Mouse (Mus musculus): Measurements from ENCODE around the gene Nrgn. TPM values are rescaled to one million over a fixed set of nuclear protein-coding genes. Genes with fewer than 3 reads are reported as not detected.

Gene Nrgn
- polyA plus RNA-seq (2016; fragmentation: Nextera tagmentation; extraction: Ambion mirVana), result 1.1 and 1.3 TPM in 2 replicates

DNA sequence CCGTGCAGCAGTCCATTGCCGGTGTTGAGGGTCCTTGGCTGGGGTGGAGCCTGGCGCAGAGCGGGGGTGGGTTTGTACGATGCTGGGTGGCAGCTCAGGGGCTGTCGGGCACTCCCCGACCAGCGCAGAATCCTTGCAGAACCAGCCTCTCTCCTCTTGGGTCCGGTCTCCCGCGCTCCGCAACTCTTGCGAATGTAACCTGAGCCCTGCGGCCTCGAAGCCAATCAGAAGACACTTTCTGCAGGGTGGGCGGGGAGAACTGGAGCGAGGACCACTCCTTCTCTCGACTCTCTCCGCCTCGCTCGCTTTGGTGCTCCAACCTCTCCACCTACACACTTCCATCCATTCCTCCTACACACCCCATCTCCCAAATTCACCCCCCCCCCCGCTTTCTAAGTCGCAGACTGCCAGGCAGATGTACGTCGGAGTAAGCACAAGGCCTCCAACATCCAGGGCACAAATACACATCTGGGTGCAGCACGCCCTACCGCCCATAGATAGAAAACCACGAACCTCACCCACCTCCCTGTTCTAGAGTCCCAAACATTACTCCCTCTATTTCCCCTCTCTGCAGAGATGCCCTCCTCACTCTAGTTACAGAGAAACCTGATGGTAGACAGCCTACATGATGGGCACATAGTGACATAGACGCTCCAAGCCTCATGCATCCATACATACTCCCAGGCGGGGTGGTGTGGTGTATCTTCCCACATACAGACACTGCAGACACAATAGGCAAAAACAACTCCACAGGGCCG lies at the start of gene Nrgn:
Gene Nrgn, minus strand, starts transcription at position 369 of the 758 bp plus-strand sequence.
- WGBS, result 4% methylated on average over 31 of the region's 31 CpGs
- peaks cover 93% of the 10 kb centered on the region for H3K27me3 ChIP-seq (ENCODE audit: low read depth, poor library complexity, severe bottlenecking)
- peak; percentile 88 for DNase-seq (ENCODE audit: low spot score)
- H3K4me1 ChIP-seq, result peaks cover 28% of the 10 kb centered on the region
- no peak within 1 kb of the TSS for H3K27ac ChIP-seq (replicated peaks)
- H3K9me3 ChIP-seq (replicated peaks), result no peaks in the 10 kb centered on the region
- H3K36me3 ChIP-seq, result no peaks in the 10 kb centered on the region
- peak within 1 kb of the TSS; percentile 58 for H3K4me3 ChIP-seq

DNA sequence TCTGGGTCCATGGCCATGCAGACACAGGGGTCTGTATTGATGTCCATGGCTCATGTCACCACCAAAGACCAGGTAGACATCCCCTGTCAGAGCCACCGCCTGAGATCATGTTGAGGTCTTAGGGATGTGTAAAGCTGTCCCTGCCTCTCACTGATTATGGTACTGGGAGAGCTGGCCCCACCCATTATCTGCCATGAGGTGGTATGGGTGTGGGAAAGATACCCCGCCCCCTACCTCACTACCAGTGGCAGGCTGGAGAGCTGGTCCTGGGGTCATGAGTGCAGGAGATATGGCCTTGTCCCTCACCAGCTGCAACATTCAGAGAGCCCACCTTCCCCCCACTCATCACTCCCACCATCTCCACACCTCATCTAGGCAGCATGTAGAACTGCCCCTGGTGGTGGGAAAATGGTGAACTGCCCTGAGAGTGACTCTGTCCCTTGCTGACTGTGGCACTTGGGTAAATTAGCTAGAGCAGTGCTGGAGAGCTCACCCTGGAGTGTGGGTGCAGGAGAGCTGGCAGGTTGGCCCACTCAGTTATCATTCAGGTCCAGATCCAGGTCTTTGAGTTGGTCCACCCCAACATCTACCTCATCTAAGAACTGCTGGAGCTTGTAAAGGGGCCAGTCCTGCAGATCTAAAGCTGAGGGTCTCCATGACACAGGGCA lies 48.0 kb upstream of the Nrgn start:
- no peak overlapping the region for H3K27ac ChIP-seq (replicated peaks)
- no peak overlapping the region for H3K4me3 ChIP-seq
- H3K27me3 ChIP-seq (ENCODE audit: low read depth, poor library complexity, severe bottlenecking), result no peaks in the 10 kb centered on the region
- H3K36me3 ChIP-seq, result no peaks in the 10 kb centered on the region
- no peaks in the 10 kb centered on the region for H3K9me3 ChIP-seq (replicated peaks)
- no peaks in the 10 kb centered on the region for H3K4me1 ChIP-seq
- WGBS, result 91% methylated on average over 2 of the region's 2 CpGs
- DNase-seq (ENCODE audit: low spot score), result no peak

- 92% methylated on average over 2 of the region's 2 CpGs for WGBS
- no peaks in the 10 kb centered on the region for H3K4me1 ChIP-seq
- no peaks in the 10 kb centered on the region for H3K9me3 ChIP-seq (replicated peaks)
- no peak overlapping the region for H3K27ac ChIP-seq (replicated peaks)
- no peak overlapping the region for H3K4me3 ChIP-seq
- DNase-seq (ENCODE audit: low spot score), result no peak
- H3K36me3 ChIP-seq, result no peaks in the 10 kb centered on the region
- H3K27me3 ChIP-seq (ENCODE audit: low read depth, poor library complexity, severe bottlenecking), result no peaks in the 10 kb centered on the region
Measured at GRCm38 (mm10) chr9:37598637-37599036, 45.9 kb upstream of the Nrgn start.

DNA sequence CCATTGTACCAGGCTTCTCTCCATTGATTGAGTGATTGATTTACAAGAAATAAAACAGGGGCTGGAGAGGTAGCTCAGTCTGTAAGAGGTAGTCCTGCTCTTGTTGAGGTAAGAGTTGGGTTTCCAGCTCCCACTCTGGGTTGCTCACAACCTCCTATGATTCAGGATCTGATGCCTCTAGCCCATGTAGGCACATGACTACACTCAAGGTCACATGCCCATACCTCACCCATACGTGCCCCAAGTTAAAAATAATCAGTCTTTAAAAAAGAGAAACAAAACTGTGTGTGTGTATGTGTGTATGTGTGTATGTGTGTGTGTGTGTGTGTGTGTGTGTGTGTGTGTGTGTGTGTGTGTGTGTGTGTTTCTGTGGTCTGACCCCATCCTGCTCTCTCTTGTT lies 42.9 kb upstream of the Nrgn start:
- Histone ChIP-seq H3K4me3 (no peak overlapping the region), H3K36me3 (no peaks in the 10 kb centered on the region), H3K9me3 (replicated peaks) (no peaks in the 10 kb centered on the region), H3K27ac (replicated peaks) (no peak overlapping the region), H3K27me3 (ENCODE audit: low read depth, poor library complexity, severe bottlenecking) (no peaks in the 10 kb centered on the region), H3K4me1 (peaks cover 6% of the 10 kb centered on the region; the same call in 1 of the 2 replicates)
- whole genome bisulfite sequencing, result 71% methylated on average over 1 of the region's 1 CpGs
- no peak for DNase-seq (ENCODE audit: low spot score)

- no peaks in the 10 kb centered on the region for H3K9me3 ChIP-seq (replicated peaks)
- 91% methylated on average over 3 of the region's 3 CpGs for WGBS
Measured at GRCm38 (mm10) chr9:37593690-37594089, 41.0 kb upstream of the Nrgn start.

GRCm38 (mm10) chr9:37592633-37593032 lies 39.9 kb upstream of the Nrgn start:
- Histone ChIP-seq H3K27me3 (ENCODE audit: low read depth, poor library complexity, severe bottlenecking) (no peaks in the 10 kb centered on the region), H3K4me1 (peaks cover 6% of the 10 kb centered on the region; the same call in 1 of the 2 replicates), H3K27ac (replicated peaks) (no peak overlapping the region), H3K4me3 (no peak overlapping the region), H3K9me3 (replicated peaks) (no peaks in the 10 kb centered on the region), H3K36me3 (no peaks in the 10 kb centered on the region)
- 66% methylated on average over 6 of the region's 6 CpGs for WGBS
- DNase-seq (ENCODE audit: low spot score), result no peak

More at GRCm38 (mm10) chr9:37593690-37594089, 41.0 kb upstream of the Nrgn start:
- Histone ChIP-seq H3K4me1 (peaks cover 6% of the 10 kb centered on the region; the same call in 1 of the 2 replicates), H3K27ac (replicated peaks) (no peak overlapping the region), H3K36me3 (no peaks in the 10 kb centered on the region), H3K27me3 (ENCODE audit: low read depth, poor library complexity, severe bottlenecking) (no peaks in the 10 kb centered on the region), H3K4me3 (no peak overlapping the region)
- no peak for DNase-seq (ENCODE audit: low spot score)

- no peaks in the 10 kb centered on the region for H3K36me3 ChIP-seq
- H3K4me1 ChIP-seq, result peaks cover 6% of the 10 kb centered on the region; the same call in 1 of the 2 replicates
- no peak overlapping the region for H3K27ac ChIP-seq (replicated peaks)
- WGBS, result 83% methylated on average over 2 of the region's 2 CpGs
- H3K27me3 ChIP-seq (ENCODE audit: low read depth, poor library complexity, severe bottlenecking), result no peaks in the 10 kb centered on the region
- H3K9me3 ChIP-seq (replicated peaks), result no peaks in the 10 kb centered on the region
- no peak overlapping the region for H3K4me3 ChIP-seq
- DNase-seq (ENCODE audit: low spot score), result no peak
Measured at GRCm38 (mm10) chr9:37592025-37592424, 39.3 kb upstream of the Nrgn start.

DNA sequence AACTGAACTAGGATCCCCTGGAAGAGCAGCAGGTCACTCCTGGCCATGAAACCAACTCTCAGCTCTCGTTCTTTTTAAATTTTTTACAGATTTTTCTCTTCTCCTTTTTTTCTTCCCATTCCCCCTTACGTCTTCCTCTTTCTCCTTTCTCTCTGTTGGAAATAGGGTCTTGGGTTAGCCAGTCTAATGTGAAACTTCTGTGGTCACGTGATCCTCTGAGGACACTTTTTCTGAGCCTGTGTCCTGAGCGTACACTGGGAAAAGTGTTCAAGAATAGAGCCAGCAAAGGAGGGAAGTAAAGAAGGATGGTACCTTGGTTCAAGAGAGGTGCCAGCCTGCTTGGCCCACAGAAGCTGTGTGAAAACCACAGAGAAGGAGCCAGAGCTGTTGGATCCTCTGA lies 37.7 kb upstream of the Nrgn start:
- 88% methylated on average over 4 of the region's 4 CpGs for WGBS

GRCm38 (mm10) chr9:37586718-37587117 lies 34.0 kb upstream of the Nrgn start:
- H3K4me3 ChIP-seq, result no peak overlapping the region
- no peak overlapping the region for H3K27ac ChIP-seq (replicated peaks)
- 76% methylated on average over 4 of the region's 4 CpGs for WGBS
- no peak for DNase-seq (ENCODE audit: low spot score)
- no peaks in the 10 kb centered on the region for H3K27me3 ChIP-seq (ENCODE audit: low read depth, poor library complexity, severe bottlenecking)
- no peaks in the 10 kb centered on the region for H3K4me1 ChIP-seq
- no peaks in the 10 kb centered on the region for H3K9me3 ChIP-seq (replicated peaks)
- no peaks in the 10 kb centered on the region for H3K36me3 ChIP-seq

More for the DNA sequence above, 37.7 kb upstream of the Nrgn start:
- H3K9me3 ChIP-seq (replicated peaks), result no peaks in the 10 kb centered on the region
- no peaks in the 10 kb centered on the region for H3K27me3 ChIP-seq (ENCODE audit: low read depth, poor library complexity, severe bottlenecking)
- no peak overlapping the region for H3K27ac ChIP-seq (replicated peaks)
- peaks cover 6% of the 10 kb centered on the region; the same call in 1 of the 2 replicates for H3K4me1 ChIP-seq
- H3K36me3 ChIP-seq, result no peaks in the 10 kb centered on the region
- DNase-seq (ENCODE audit: low spot score), result no peak
- H3K4me3 ChIP-seq, result no peak overlapping the region

DNA sequence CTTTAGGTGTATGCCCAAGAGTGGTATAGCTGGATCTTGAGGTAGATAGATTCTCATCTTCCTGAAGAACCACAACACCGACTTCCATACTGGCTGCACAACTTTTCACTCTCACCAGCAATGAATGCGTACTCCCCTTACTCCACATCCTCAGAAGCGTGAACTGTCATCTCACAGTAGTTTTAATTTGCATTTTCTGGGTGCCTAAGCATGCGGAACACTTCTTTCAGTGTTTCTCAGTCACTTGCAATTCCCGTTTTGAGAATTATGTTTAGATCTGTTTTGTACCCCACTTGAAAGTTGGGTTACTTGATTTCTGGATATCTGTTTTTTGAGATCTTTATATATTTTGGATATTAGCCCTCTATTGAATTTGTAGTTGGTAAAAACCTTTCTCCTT lies 30.9 kb upstream of the Nrgn start:
- Histone ChIP-seq H3K4me1 (no peaks in the 10 kb centered on the region), H3K9me3 (replicated peaks) (no peaks in the 10 kb centered on the region), H3K36me3 (no peaks in the 10 kb centered on the region), H3K4me3 (no peak overlapping the region), H3K27me3 (ENCODE audit: low read depth, poor library complexity, severe bottlenecking) (no peaks in the 10 kb centered on the region), H3K27ac (replicated peaks) (no peak overlapping the region)
- no peak for DNase-seq (ENCODE audit: low spot score)
- WGBS, result 83% methylated on average over 5 of the region's 5 CpGs

DNA sequence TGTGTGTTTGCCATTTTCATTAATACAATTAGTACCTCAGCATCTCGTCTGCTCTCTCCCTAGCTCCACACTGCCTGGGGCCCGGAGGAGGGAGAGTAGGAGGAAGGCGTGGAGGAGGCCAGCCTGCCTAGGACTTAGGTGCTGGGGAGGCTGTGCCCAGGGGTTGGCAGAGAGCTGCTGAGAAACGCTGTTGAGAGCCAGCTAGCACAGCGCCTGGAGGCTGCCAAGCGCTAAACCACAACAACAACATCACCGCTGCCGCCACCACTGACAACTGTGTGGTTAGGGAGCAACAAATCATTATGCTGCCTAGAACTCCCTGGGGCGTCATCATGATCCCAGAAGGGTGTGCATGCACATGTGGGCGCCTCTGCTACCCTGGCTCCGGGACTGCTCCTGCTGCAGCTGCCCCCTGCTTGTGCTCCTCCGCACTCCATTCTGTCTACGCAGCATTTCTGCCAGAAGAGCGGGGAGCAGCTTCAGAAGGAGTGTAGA lies 23.8 kb upstream of the Nrgn start:
- Histone ChIP-seq H3K36me3 (no peaks in the 10 kb centered on the region), H3K27me3 (ENCODE audit: low read depth, poor library complexity, severe bottlenecking) (no peaks in the 10 kb centered on the region), H3K27ac (replicated peaks) (no peak overlapping the region), H3K9me3 (replicated peaks) (no peaks in the 10 kb centered on the region), H3K4me1 (peaks cover 8% of the 10 kb centered on the region), H3K4me3 (no peak overlapping the region)
- DNase-seq (ENCODE audit: low spot score), result no peak
- 36% methylated on average over 14 of the region's 14 CpGs for WGBS

DNA sequence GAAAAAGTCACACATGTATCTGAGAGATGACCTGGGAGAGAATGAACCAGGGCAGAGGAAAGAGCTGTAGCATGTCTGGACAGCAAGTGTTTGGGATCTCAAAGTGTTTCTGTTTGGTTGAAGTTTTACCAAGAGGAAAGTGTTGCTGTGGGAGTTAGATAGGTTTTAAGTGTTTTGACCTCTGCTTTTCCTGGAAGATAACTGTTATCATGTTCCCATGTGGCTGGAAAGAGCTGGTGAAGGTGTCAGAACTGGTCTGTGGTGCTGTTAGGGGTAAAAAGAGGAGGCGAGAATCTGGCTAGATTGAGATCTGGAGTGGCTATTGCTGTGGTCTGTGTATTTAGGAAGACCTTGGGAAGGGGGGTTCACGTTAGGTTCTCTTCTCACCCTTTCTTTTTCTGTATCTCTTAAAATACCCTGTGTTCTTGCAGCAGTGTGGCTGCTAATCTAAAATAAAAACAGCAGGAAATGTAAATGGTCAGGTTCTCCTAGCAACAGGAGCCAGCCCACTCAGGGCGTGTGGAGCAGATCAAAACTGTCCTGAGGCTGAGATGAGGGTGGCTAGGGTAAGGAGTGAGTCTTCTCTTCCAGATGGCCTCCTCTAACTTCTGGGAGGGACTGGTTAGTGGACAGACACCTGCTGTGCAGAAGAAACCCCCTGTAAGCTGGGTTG lies 19.6 kb upstream of the Nrgn start:
- Histone ChIP-seq H3K4me1 (peaks cover 20% of the 10 kb centered on the region), H3K36me3 (no peaks in the 10 kb centered on the region), H3K4me3 (no peak overlapping the region), H3K27ac (replicated peaks) (no peak overlapping the region), H3K9me3 (replicated peaks) (no peaks in the 10 kb centered on the region), H3K27me3 (ENCODE audit: low read depth, poor library complexity, severe bottlenecking) (0 out of 2 replicates have a peak, but pooled peaks cover 8% of the 10 kb centered on the region)
- 58% methylated on average over 3 of the region's 3 CpGs for WGBS
- DNase-seq (ENCODE audit: low spot score), result no peak
